22 mouse cellular contexts compared by ENCODE assay signal in the genomic region with DNA sequence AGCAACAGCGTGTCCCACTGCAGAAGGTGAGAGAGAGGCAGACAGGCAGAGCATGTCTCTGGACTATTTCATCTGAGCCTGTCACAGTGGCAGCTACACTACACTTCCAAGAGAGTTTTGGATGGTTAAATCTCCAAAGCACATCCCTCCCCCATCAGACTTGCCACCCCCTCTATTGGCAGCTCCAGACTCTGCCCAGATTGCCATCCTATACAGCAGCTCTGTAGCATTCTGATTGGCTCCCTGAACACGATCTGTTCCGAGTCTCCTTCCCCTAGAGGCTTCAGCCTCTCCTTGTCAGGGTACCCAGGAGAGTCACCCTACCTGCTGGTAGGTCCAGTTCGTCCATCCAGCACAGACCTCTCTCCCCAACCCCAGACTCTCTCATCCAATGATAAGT. TPM values are rescaled to one million over a fixed set of nuclear protein-coding genes. Genes with fewer than 3 reads are reported as not detected.
"Had no signal": no experiment of that assay in that cellular context is flagged by ENCODE, and none has a peak within 500 bp of the region (broad histone marks: within the 10 kb centered on the region; RNA-seq: fewer than 3 reads in every experiment).

No protein-coding gene starts in this region.

- H3K36me3 ChIP-seq: liver, embryonic 13.5 days had no signal

- H3K9me3 ChIP-seq: liver, embryonic 13.5 days had no signal

- DNase-seq: kidney, adult 9 months; kidney, postnatal 14 days; kidney, postnatal 4 days; liver, embryonic 13.5 days; lung, adult 2 months; lung, postnatal 14 days; lung, postnatal 4 days; midbrain, embryonic 14.5 days; right cerebral cortex, postnatal 4 days; thymus, adult 2 months; thymus, postnatal 14 days; thymus, postnatal 4 days had no signal

- H3K4me2 ChIP-seq: liver, embryonic 13.5 days; midbrain, embryonic 11.5 days had no signal

- H3K27ac ChIP-seq: liver, embryonic 13.5 days; stomach, postnatal 0 days had no signal

- H3K9ac ChIP-seq: liver, embryonic 13.5 days had no signal

- H3K4me1 ChIP-seq: liver, embryonic 13.5 days had no signal

- H3K4me3 ChIP-seq: liver, embryonic 13.5 days had no signal

RNA-seq across cellular contexts. Expression of gene Cfap99, which starts 9.7 kb away (rescaled TPM):
- total RNA-seq: liver, adult 2 months; megakaryocyte progenitor cell, adult 5-6 weeks; megakaryocyte-erythroid progenitor cell, adult 5-6 weeks had no signal
- polyA plus RNA-seq: kidney, embryonic 16.5 days; limb, embryonic 11.5 days; liver, adult 2 months; liver, embryonic 13.5 days; liver, embryonic 16.5 days; midbrain, embryonic 14.5 days; neural tube, embryonic 11.5 days; stomach, embryonic 14.5 days; thymus, adult 2 months had no signal

RNA-seq across cellular contexts. Expression of gene Zfyve28, which starts 9.8 kb away (rescaled TPM):
- total RNA-seq: liver, adult 2 months; megakaryocyte-erythroid progenitor cell, adult 5-6 weeks had no signal
